Mouse (Mus musculus): Measurements from ENCODE around the gene Adipoq. TPM values are rescaled to one million over a fixed set of nuclear protein-coding genes. Genes with fewer than 3 reads are reported as not detected.

Gene Adipoq
- polyA plus RNA-seq (2017; shearing (Covaris generic)), result not detected

GRCm38 (mm10) chr16:23146280-23146679 is at the start of gene Adipoq:
Gene Adipoq, plus strand, starts transcription at chr16:23146536.

GRCm38 (mm10) chr16:23107231-23107942 is 38.9 kb upstream of the Adipoq start, which contains the start of gene Eif4a2:
Gene Eif4a2, plus strand, starts transcription at chr16:23107444.

GRCm38 (mm10) chr16:23127673-23128375 is 18.5 kb upstream of the Adipoq start, which contains the start of gene Rfc4:
Gene Rfc4, minus strand, starts transcription at chr16:23127737.

Other genes starting within 250 kb of the Adipoq start
- gene Fetub, start 228.2 kb upstream of the Adipoq start, polyA plus RNA-seq (2017; shearing (Covaris generic)), result not detected
- not detected for gene Hrg, start 195.5 kb upstream of the Adipoq start, polyA plus RNA-seq (2017; shearing (Covaris generic))
- gene Kng2, start 117.1 kb upstream of the Adipoq start, polyA plus RNA-seq (2017; shearing (Covaris generic)), result not detected
- not detected for gene Kng1, start 88.7 kb upstream of the Adipoq start, polyA plus RNA-seq (2017; shearing (Covaris generic))
- 460 TPM for gene Eif4a2, start 39.1 kb upstream of the Adipoq start, polyA plus RNA-seq (2017; shearing (Covaris generic))
- 14.0 TPM for gene Rfc4, start 18.8 kb upstream of the Adipoq start, polyA plus RNA-seq (2017; shearing (Covaris generic))
- 80.7 TPM for gene St6gal1, start 78.2 kb downstream of the Adipoq start, polyA plus RNA-seq (2017; shearing (Covaris generic))

Data from naive thymus-derived CD4-positive, alpha-beta T cell, adult 5 months (primary cell).